Mouse (Mus musculus) embryonic facial prominence, embryonic 11.5 days (tissue): ENCODE data around the gene Gm11733. TPM values are rescaled to one million over a fixed set of nuclear protein-coding genes. Genes with fewer than 3 reads are reported as not detected.
A peak's percentile ranks its signal among the peaks of the same experiment; 100 is the strongest.
"Not testable (repeated sequence)": the region's sequence is repeated elsewhere in the genome, so short reads cannot be mapped to it uniquely, and the experiment has no call there.

ENCODE experiments used
- ATAC-seq: fragments of 200-750 bp; cut with Nextera tagmentation; replicated peaks from 2 replicates; pipeline ENCODE4 v1.8.0; 2017; ENCODE audit warnings: low read depth; ENCODE audit not compliant: insufficient number of reproducible peaks, low FRiP score, low TSS enrichment
- DNase-seq: peaks from one replicate; pipeline ENCODE4 v3.0.0-alpha.2; 2015; ENCODE audit warnings: low spot score
- H3K27ac ChIP-seq: fragments of 300-500 bp; sonication (generic); replicated peaks from 2 replicates; pipeline ENCODE4 v1.5.1; 2014; ENCODE audit warnings: mild to moderate bottlenecking, low read depth, low read length, control low read depth
- H3K27me3 ChIP-seq: fragments of 300-500 bp; sonication (generic); 2 replicates; pipeline ENCODE4 v1.6.1; 2014; ENCODE audit warnings: mild to moderate bottlenecking, low read length, moderate library complexity, mixed read lengths; ENCODE audit not compliant: control insufficient read depth, insufficient read depth
- H3K36me3 ChIP-seq: fragments of 300-500 bp; sonication (generic); replicated peaks from 2 replicates; pipeline ENCODE4 v1.6.1; 2014; ENCODE audit warnings: low read depth, mild to moderate bottlenecking, low read length, moderate library complexity, mixed read lengths; ENCODE audit not compliant: control insufficient read depth, insufficient read depth
- H3K4me1 ChIP-seq: fragments of 300-500 bp; sonication (generic); 2 replicates; pipeline ENCODE4 v1.6.1; 2014; ENCODE audit warnings: low read length, mixed read lengths; ENCODE audit not compliant: control insufficient read depth, insufficient read depth
- H3K4me2 ChIP-seq: fragments of 300-500 bp; sonication (generic); 2 replicates; pipeline ENCODE4 v1.6.1; 2014; ENCODE audit warnings: low read depth, mild to moderate bottlenecking, control low read depth, low read length, moderate library complexity
- H3K4me3 ChIP-seq: fragments of 300-500 bp; sonication (generic); 2 replicates; pipeline ENCODE4 v1.5.1; 2014; ENCODE audit warnings: low read depth, low read length, control low read depth
- H3K9ac ChIP-seq: fragments of 300-500 bp; sonication (generic); replicated peaks from 2 replicates; pipeline ENCODE4 v1.6.1; 2014; ENCODE audit warnings: mild to moderate bottlenecking, control low read depth, low read length
- H3K9me3 ChIP-seq: fragments of 300-500 bp; sonication (generic); replicated peaks from 2 replicates; pipeline ENCODE4 v1.6.1; 2016; ENCODE audit warnings: mild to moderate bottlenecking, low read length, inconsistent platforms, mixed read lengths; ENCODE audit not compliant: control insufficient read depth
- WGBS: fragments of 180-500 bp; shearing (Covaris S2); extraction: QIAGEN DNeasy Blood & Tissue Kit; methylation state at CpG from one replicate; pipeline ENCODE4 v1.1.7; 2014; 5-methylcytosine and 5-hydroxymethylcytosine counted together
- polyA plus RNA-seq: library from polyadenylated mRNA; unstranded; fragments of >200 nt; fragmentation: Nextera tagmentation; extraction: Ambion mirVana; gene quantifications from 2 replicates; pipeline ENCODE4 v1.2.1, GENCODE M21; 2014

The Gm11733 gene
- polyA plus RNA-seq, 1 experiment from 2014 or later: 0.17 TPM

- no peaks in the 10 kb centered on the region for H3K36me3 ChIP-seq
- no peak overlapping the region for H3K4me2 ChIP-seq
- no peaks in the 10 kb centered on the region for H3K9me3 ChIP-seq
- H3K27ac ChIP-seq: no peak overlapping the region
- H3K9ac ChIP-seq: no peak overlapping the region
- 0 out of 2 replicates have a peak, but pooled peaks cover 3% of the 10 kb centered on the region for H3K27me3 ChIP-seq
- WGBS: 4% methylated on average over 8 of the region's 8 CpGs
- DNase-seq (no peak), ATAC-seq (no peak)
- H3K4me1 ChIP-seq: peaks cover under 1% of the 10 kb centered on the region; the same call in 1 of the 2 replicates
- no peak overlapping the region for H3K4me3 ChIP-seq
These were observed 25.0 kb upstream of the Gm11733 start for GRCm38 (mm10) chr11:117459148-117459547.

- Histone ChIP-seq H3K4me3 (no peak overlapping the region), H3K27ac (0 out of 2 replicates have a peak overlapping the region, but pooled peaks have one; percentile 49), H3K36me3 (no peaks in the 10 kb centered on the region), H3K9ac (peak overlapping the region; percentile 9; the same call in 1 of the 2 replicates), H3K4me1 (no peaks in the 10 kb centered on the region; the same call in 1 of the 2 replicates), H3K27me3 (0 out of 2 replicates have a peak, but pooled peaks cover 3% of the 10 kb centered on the region), H3K4me2 (no peak overlapping the region), H3K9me3 (no peaks in the 10 kb centered on the region)
- 11% methylated on average over 16 of the region's 16 CpGs for WGBS
- ATAC-seq: peak; percentile 21; the same call in 1 of the 2 replicates
- peak; percentile 43 for DNase-seq
These were observed 21.8 kb upstream of the Gm11733 start for GRCm38 (mm10) chr11:117462202-117462864.

- H3K4me1 ChIP-seq, H3K4me2 ChIP-seq, H3K36me3 ChIP-seq, H3K4me3 ChIP-seq, ATAC-seq, H3K27me3 ChIP-seq, DNase-seq, H3K27ac ChIP-seq, H3K9me3 ChIP-seq, H3K9ac ChIP-seq: not testable (repeated sequence)
- 80% methylated on average over 4 of the region's 4 CpGs for WGBS
These were observed 20.8 kb upstream of the Gm11733 start for GRCm38 (mm10) chr11:117463416-117463815.

- Histone ChIP-seq H3K27me3 (no peaks in the 10 kb centered on the region), H3K36me3 (no peaks in the 10 kb centered on the region), H3K9me3 (no peaks in the 10 kb centered on the region), H3K9ac (no peak overlapping the region), H3K4me2 (no peak overlapping the region), H3K4me3 (no peak overlapping the region), H3K4me1 (no peaks in the 10 kb centered on the region; the same call in none of the 2 replicates), H3K27ac (no peak overlapping the region)
- WGBS: 26% methylated on average over 5 of the region's 5 CpGs
- no peak for ATAC-seq
- no peak for DNase-seq
These were observed 17.9 kb upstream of the Gm11733 start for GRCm38 (mm10) chr11:117466292-117466691.

GRCm38 (mm10) chr11:117466911-117467310 is 17.3 kb upstream of the Gm11733 start:
- Histone ChIP-seq H3K4me2 (no peak overlapping the region), H3K9me3 (no peaks in the 10 kb centered on the region), H3K27ac (no peak overlapping the region), H3K4me3 (no peak overlapping the region), H3K4me1 (no peaks in the 10 kb centered on the region; the same call in none of the 2 replicates), H3K9ac (no peak overlapping the region), H3K36me3 (no peaks in the 10 kb centered on the region), H3K27me3 (no peaks in the 10 kb centered on the region)
- WGBS: 84% methylated on average over 7 of the region's 7 CpGs
- no peak for DNase-seq
- no peak for ATAC-seq

GRCm38 (mm10) chr11:117468585-117469363 is 15.4 kb upstream of the Gm11733 start:
- H3K9ac ChIP-seq: no peak overlapping the region
- H3K9me3 ChIP-seq: no peaks in the 10 kb centered on the region
- H3K27me3 ChIP-seq: no peaks in the 10 kb centered on the region
- 49% methylated on average over 6 of the region's 6 CpGs for WGBS
- no peak overlapping the region for H3K4me2 ChIP-seq
- H3K4me3 ChIP-seq: no peak overlapping the region
- DNase-seq (no peak), ATAC-seq (no peak)
- no peaks in the 10 kb centered on the region for H3K36me3 ChIP-seq
- H3K27ac ChIP-seq: no peak overlapping the region; the same call in 1 of the 2 replicates
- no peaks in the 10 kb centered on the region; the same call in 1 of the 2 replicates for H3K4me1 ChIP-seq

GRCm38 (mm10) chr11:117469724-117470123 is 14.4 kb upstream of the Gm11733 start:
- Histone ChIP-seq H3K36me3 (no peaks in the 10 kb centered on the region), H3K9me3 (no peaks in the 10 kb centered on the region), H3K27ac (peak overlapping the region; percentile 47; the same call in 1 of the 2 replicates), H3K4me3 (no peak overlapping the region), H3K27me3 (no peaks in the 10 kb centered on the region), H3K9ac (no peak overlapping the region), H3K4me2 (no peak overlapping the region), H3K4me1 (no peaks in the 10 kb centered on the region; the same call in 1 of the 2 replicates)
- no peak for DNase-seq
- WGBS: 71% methylated on average over 5 of the region's 5 CpGs
- no peak for ATAC-seq
